Mouse (Mus musculus): ENCODE measurements around the gene Myrip. TPM values are rescaled to one million over a fixed set of nuclear protein-coding genes. Genes with fewer than 3 reads are reported as not detected.

Gene Myrip
- polyA plus RNA-seq, 1 experiment from 2014 or later = 0.89 TPM

- H3K9ac ChIP-seq (ENCODE audit: low read length) = no peak overlapping the region
- no peak overlapping the region for H3K4me3 ChIP-seq (ENCODE audit: low read depth, low read length)
- no peak overlapping the region for H3K4me2 ChIP-seq (ENCODE audit: low read length)
- H3K27me3 ChIP-seq (replicated peaks; ENCODE audit: control insufficient read depth, insufficient read depth, low read length) = no peaks in the 10 kb centered on the region
- H3K36me3 ChIP-seq (ENCODE audit: control insufficient read depth, insufficient read depth, low read length) = no peaks in the 10 kb centered on the region
- whole genome bisulfite sequencing = 87% methylated on average over 6 of the region's 6 CpGs
- H3K27ac ChIP-seq (ENCODE audit: low read depth, low read length) = no peak overlapping the region
- H3K9me3 ChIP-seq (replicated peaks; ENCODE audit: control insufficient read depth, low read length) = peaks cover 4% of the 10 kb centered on the region; the same call in 1 of the 2 replicates
- no peaks in the 10 kb centered on the region for H3K4me1 ChIP-seq (ENCODE audit: control insufficient read depth, insufficient read depth, low read length)
- no peak for DNase-seq (ENCODE audit: low spot score)
- no peak for ATAC-seq
These were observed 56.7 kb downstream of the Myrip start for GRCm38 (mm10) chr9:120358060-120358459.

- DNase-seq (ENCODE audit: low spot score) (peak; percentile 19), ATAC-seq (no peak)
- Histone ChIP-seq H3K36me3 (ENCODE audit: control insufficient read depth, insufficient read depth, low read length) (no peaks in the 10 kb centered on the region), H3K4me2 (ENCODE audit: low read length) (no peak overlapping the region), H3K27me3 (replicated peaks; ENCODE audit: control insufficient read depth, insufficient read depth, low read length) (no peaks in the 10 kb centered on the region), H3K4me3 (ENCODE audit: low read depth, low read length) (no peak overlapping the region), H3K9ac (ENCODE audit: low read length) (no peak overlapping the region), H3K4me1 (ENCODE audit: control insufficient read depth, insufficient read depth, low read length) (no peaks in the 10 kb centered on the region), H3K27ac (ENCODE audit: low read depth, low read length) (no peak overlapping the region), H3K9me3 (replicated peaks; ENCODE audit: control insufficient read depth, low read length) (no peaks in the 10 kb centered on the region)
- WGBS = 73% methylated on average over 14 of the region's 14 CpGs
These were observed 59.3 kb downstream of the Myrip start for GRCm38 (mm10) chr9:120360397-120361177.

- no peaks in the 10 kb centered on the region for H3K9me3 ChIP-seq (replicated peaks; ENCODE audit: control insufficient read depth, low read length)
- H3K4me3 ChIP-seq (ENCODE audit: low read depth, low read length) = no peak overlapping the region
- H3K27ac ChIP-seq (ENCODE audit: low read depth, low read length) = no peak overlapping the region
- H3K27me3 ChIP-seq (replicated peaks; ENCODE audit: control insufficient read depth, insufficient read depth, low read length) = no peaks in the 10 kb centered on the region
- H3K4me1 ChIP-seq (ENCODE audit: control insufficient read depth, insufficient read depth, low read length) = no peaks in the 10 kb centered on the region
- H3K4me2 ChIP-seq (ENCODE audit: low read length) = no peak overlapping the region
- WGBS = 90% methylated on average over 6 of the region's 6 CpGs
- H3K9ac ChIP-seq (ENCODE audit: low read length) = no peak overlapping the region
- no peaks in the 10 kb centered on the region for H3K36me3 ChIP-seq (ENCODE audit: control insufficient read depth, insufficient read depth, low read length)
- no peak for DNase-seq (ENCODE audit: low spot score)
- no peak for ATAC-seq
These were observed 60.3 kb downstream of the Myrip start for GRCm38 (mm10) chr9:120361656-120362055.

GRCm38 (mm10) chr9:120362684-120363083 lies 61.4 kb downstream of the Myrip start:
- Histone ChIP-seq H3K27me3 (replicated peaks; ENCODE audit: control insufficient read depth, insufficient read depth, low read length) (no peaks in the 10 kb centered on the region), H3K36me3 (ENCODE audit: control insufficient read depth, insufficient read depth, low read length) (no peaks in the 10 kb centered on the region), H3K9me3 (replicated peaks; ENCODE audit: control insufficient read depth, low read length) (no peaks in the 10 kb centered on the region), H3K4me1 (ENCODE audit: control insufficient read depth, insufficient read depth, low read length) (no peaks in the 10 kb centered on the region), H3K27ac (ENCODE audit: low read depth, low read length) (no peak overlapping the region), H3K9ac (ENCODE audit: low read length) (no peak overlapping the region), H3K4me3 (ENCODE audit: low read depth, low read length) (no peak overlapping the region), H3K4me2 (ENCODE audit: low read length) (no peak overlapping the region)
- 84% methylated on average over 3 of the region's 3 CpGs for WGBS
- DNase-seq (ENCODE audit: low spot score) = no peak
- no peak for ATAC-seq

GRCm38 (mm10) chr9:120364653-120365283 lies 63.5 kb downstream of the Myrip start:
- WGBS = 90% methylated on average over 19 of the region's 19 CpGs

GRCm38 (mm10) chr9:120367526-120367925 lies 66.2 kb downstream of the Myrip start:
- 100% methylated on average over 1 of the region's 1 CpGs for WGBS
- Histone ChIP-seq H3K36me3 (ENCODE audit: control insufficient read depth, insufficient read depth, low read length) (no peaks in the 10 kb centered on the region), H3K9ac (ENCODE audit: low read length) (no peak overlapping the region), H3K27ac (ENCODE audit: low read depth, low read length) (no peak overlapping the region), H3K4me1 (ENCODE audit: control insufficient read depth, insufficient read depth, low read length) (no peaks in the 10 kb centered on the region), H3K4me3 (ENCODE audit: low read depth, low read length) (no peak overlapping the region), H3K9me3 (replicated peaks; ENCODE audit: control insufficient read depth, low read length) (no peaks in the 10 kb centered on the region), H3K27me3 (replicated peaks; ENCODE audit: control insufficient read depth, insufficient read depth, low read length) (no peaks in the 10 kb centered on the region), H3K4me2 (ENCODE audit: low read length) (no peak overlapping the region)
- ATAC-seq (no peak), DNase-seq (ENCODE audit: low spot score) (no peak)

More at GRCm38 (mm10) chr9:120364653-120365283, 63.5 kb downstream of the Myrip start:
- Histone ChIP-seq H3K36me3 (ENCODE audit: control insufficient read depth, insufficient read depth, low read length) (no peaks in the 10 kb centered on the region), H3K27me3 (replicated peaks; ENCODE audit: control insufficient read depth, insufficient read depth, low read length) (no peaks in the 10 kb centered on the region), H3K4me1 (ENCODE audit: control insufficient read depth, insufficient read depth, low read length) (no peaks in the 10 kb centered on the region), H3K27ac (ENCODE audit: low read depth, low read length) (no peak overlapping the region), H3K9ac (ENCODE audit: low read length) (no peak overlapping the region), H3K4me3 (ENCODE audit: low read depth, low read length) (no peak overlapping the region), H3K9me3 (replicated peaks; ENCODE audit: control insufficient read depth, low read length) (no peaks in the 10 kb centered on the region), H3K4me2 (ENCODE audit: low read length) (no peak overlapping the region)
- no peak for DNase-seq (ENCODE audit: low spot score)
- ATAC-seq = no peak

- Histone ChIP-seq H3K27me3 (replicated peaks; ENCODE audit: control insufficient read depth, insufficient read depth, low read length) (no peaks in the 10 kb centered on the region), H3K4me1 (ENCODE audit: control insufficient read depth, insufficient read depth, low read length) (no peaks in the 10 kb centered on the region), H3K36me3 (ENCODE audit: control insufficient read depth, insufficient read depth, low read length) (no peaks in the 10 kb centered on the region), H3K9me3 (replicated peaks; ENCODE audit: control insufficient read depth, low read length) (no peaks in the 10 kb centered on the region), H3K27ac (ENCODE audit: low read depth, low read length) (no peak overlapping the region), H3K4me2 (ENCODE audit: low read length) (no peak overlapping the region), H3K4me3 (ENCODE audit: low read depth, low read length) (no peak overlapping the region), H3K9ac (ENCODE audit: low read length) (no peak overlapping the region)
- 78% methylated on average over 5 of the region's 5 CpGs for WGBS
- ATAC-seq (no peak), DNase-seq (ENCODE audit: low spot score) (no peak)
These were observed 70.3 kb downstream of the Myrip start for GRCm38 (mm10) chr9:120371633-120372032.

GRCm38 (mm10) chr9:120372347-120372746 lies 71.0 kb downstream of the Myrip start:
- H3K4me3 ChIP-seq (ENCODE audit: low read depth, low read length) = no peak overlapping the region
- ATAC-seq = no peak
- H3K27me3 ChIP-seq (replicated peaks; ENCODE audit: control insufficient read depth, insufficient read depth, low read length) = no peaks in the 10 kb centered on the region
- no peaks in the 10 kb centered on the region for H3K4me1 ChIP-seq (ENCODE audit: control insufficient read depth, insufficient read depth, low read length)
- 56% methylated on average over 6 of the region's 6 CpGs for WGBS
- no peak overlapping the region for H3K27ac ChIP-seq (ENCODE audit: low read depth, low read length)
- no peak for DNase-seq (ENCODE audit: low spot score)
- H3K9ac ChIP-seq (ENCODE audit: low read length) = no peak overlapping the region
- H3K4me2 ChIP-seq (ENCODE audit: low read length) = no peak overlapping the region
- no peaks in the 10 kb centered on the region for H3K9me3 ChIP-seq (replicated peaks; ENCODE audit: control insufficient read depth, low read length)
- no peaks in the 10 kb centered on the region for H3K36me3 ChIP-seq (ENCODE audit: control insufficient read depth, insufficient read depth, low read length)

GRCm38 (mm10) chr9:120377726-120378125 lies 76.4 kb downstream of the Myrip start:
- Histone ChIP-seq H3K4me1 (ENCODE audit: control insufficient read depth, insufficient read depth, low read length) (no peaks in the 10 kb centered on the region), H3K27me3 (replicated peaks; ENCODE audit: control insufficient read depth, insufficient read depth, low read length) (no peaks in the 10 kb centered on the region), H3K27ac (ENCODE audit: low read depth, low read length) (no peak overlapping the region), H3K9me3 (replicated peaks; ENCODE audit: control insufficient read depth, low read length) (no peaks in the 10 kb centered on the region), H3K36me3 (ENCODE audit: control insufficient read depth, insufficient read depth, low read length) (no peaks in the 10 kb centered on the region), H3K4me3 (ENCODE audit: low read depth, low read length) (no peak overlapping the region), H3K9ac (ENCODE audit: low read length) (no peak overlapping the region), H3K4me2 (ENCODE audit: low read length) (no peak overlapping the region)
- DNase-seq (ENCODE audit: low spot score) (peak; percentile 84), ATAC-seq (peak; percentile 20; the same call in 1 of the 2 replicates)
- WGBS = 28% methylated on average over 11 of the region's 11 CpGs

Measured in forebrain, embryonic 14.5 days (tissue).